Mouse (Mus musculus): ENCODE measurements around the gene Pde2a. TPM values are rescaled to one million over a fixed set of nuclear protein-coding genes. Genes with fewer than 3 reads are reported as not detected.

Pde2a gene
- total RNA-seq, 2 experiments from 2014 or later, result 347 to 370 TPM

GRCm38 (mm10) chr7:101471968-101472480 lies 50.5 kb downstream of the Pde2a start:
- DNase-seq (ENCODE audit: low spot score in 2 of 2), result no peak

GRCm38 (mm10) chr7:101472598-101473558 lies 51.4 kb downstream of the Pde2a start:
- DNase-seq (ENCODE audit: low spot score in 2 of 2), result no peak

- no peak for DNase-seq (ENCODE audit: low spot score in 2 of 2)
Observed at GRCm38 (mm10) chr7:101474399-101474811, 52.9 kb downstream of the Pde2a start.

GRCm38 (mm10) chr7:101476028-101476427 lies 54.5 kb downstream of the Pde2a start:
- DNase-seq (ENCODE audit: low spot score in 2 of 2), result no peak

GRCm38 (mm10) chr7:101476493-101476892 lies 55.0 kb downstream of the Pde2a start:
- no peak for DNase-seq (ENCODE audit: low spot score in 2 of 2)

GRCm38 (mm10) chr7:101477200-101477599 lies 55.7 kb downstream of the Pde2a start:
- DNase-seq (ENCODE audit: low spot score in 2 of 2), result no peak

- DNase-seq (ENCODE audit: low spot score in 2 of 2), result no peak
Observed at GRCm38 (mm10) chr7:101478099-101478498, 56.6 kb downstream of the Pde2a start.

- DNase-seq (ENCODE audit: low spot score in 2 of 2), result no peak
Observed at GRCm38 (mm10) chr7:101479841-101480240, 58.4 kb downstream of the Pde2a start.

GRCm38 (mm10) chr7:101480671-101481070 lies 59.2 kb downstream of the Pde2a start:
- DNase-seq (ENCODE audit: low spot score in 2 of 2), result no peak

- no peak for DNase-seq (ENCODE audit: low spot score in 2 of 2)
Observed at GRCm38 (mm10) chr7:101481872-101482498, 60.5 kb downstream of the Pde2a start.

GRCm38 (mm10) chr7:101482499-101483081 lies 61.1 kb downstream of the Pde2a start:
- DNase-seq (ENCODE audit: low spot score in 2 of 2), result peak; percentile 59 to 70

GRCm38 (mm10) chr7:101483498-101484115 lies 62.1 kb downstream of the Pde2a start:
- no peak for DNase-seq (ENCODE audit: low spot score in 2 of 2)

- DNase-seq (ENCODE audit: low spot score in 2 of 2), result no peak
Observed at GRCm38 (mm10) chr7:101487102-101487501, 65.6 kb downstream of the Pde2a start.

GRCm38 (mm10) chr7:101490952-101491351 lies 69.5 kb downstream of the Pde2a start:
- no peak for DNase-seq (ENCODE audit: low spot score in 2 of 2)

GRCm38 (mm10) chr7:101498385-101498784 lies 76.9 kb downstream of the Pde2a start:
- no peak for DNase-seq (ENCODE audit: low spot score in 2 of 2)

GRCm38 (mm10) chr7:101499251-101499650 lies 77.8 kb downstream of the Pde2a start:
- DNase-seq (ENCODE audit: low spot score in 2 of 2), result no peak

- no peak for DNase-seq (ENCODE audit: low spot score in 2 of 2)
Observed at GRCm38 (mm10) chr7:101499701-101500100, 78.2 kb downstream of the Pde2a start.

- DNase-seq (ENCODE audit: low spot score in 2 of 2), result no peak
Observed at GRCm38 (mm10) chr7:101501236-101501635, 79.7 kb downstream of the Pde2a start.

GRCm38 (mm10) chr7:101501675-101502074 lies 80.2 kb downstream of the Pde2a start:
- DNase-seq (ENCODE audit: low spot score in 2 of 2), result no peak

- peak; percentile 51 to 57 for DNase-seq (ENCODE audit: low spot score in 2 of 2)
Observed at GRCm38 (mm10) chr7:101503351-101503750, 81.9 kb downstream of the Pde2a start.

- no peak for DNase-seq (ENCODE audit: low spot score in 2 of 2)
Observed at GRCm38 (mm10) chr7:101503803-101504202, 82.3 kb downstream of the Pde2a start.
